In the genomic region with DNA sequence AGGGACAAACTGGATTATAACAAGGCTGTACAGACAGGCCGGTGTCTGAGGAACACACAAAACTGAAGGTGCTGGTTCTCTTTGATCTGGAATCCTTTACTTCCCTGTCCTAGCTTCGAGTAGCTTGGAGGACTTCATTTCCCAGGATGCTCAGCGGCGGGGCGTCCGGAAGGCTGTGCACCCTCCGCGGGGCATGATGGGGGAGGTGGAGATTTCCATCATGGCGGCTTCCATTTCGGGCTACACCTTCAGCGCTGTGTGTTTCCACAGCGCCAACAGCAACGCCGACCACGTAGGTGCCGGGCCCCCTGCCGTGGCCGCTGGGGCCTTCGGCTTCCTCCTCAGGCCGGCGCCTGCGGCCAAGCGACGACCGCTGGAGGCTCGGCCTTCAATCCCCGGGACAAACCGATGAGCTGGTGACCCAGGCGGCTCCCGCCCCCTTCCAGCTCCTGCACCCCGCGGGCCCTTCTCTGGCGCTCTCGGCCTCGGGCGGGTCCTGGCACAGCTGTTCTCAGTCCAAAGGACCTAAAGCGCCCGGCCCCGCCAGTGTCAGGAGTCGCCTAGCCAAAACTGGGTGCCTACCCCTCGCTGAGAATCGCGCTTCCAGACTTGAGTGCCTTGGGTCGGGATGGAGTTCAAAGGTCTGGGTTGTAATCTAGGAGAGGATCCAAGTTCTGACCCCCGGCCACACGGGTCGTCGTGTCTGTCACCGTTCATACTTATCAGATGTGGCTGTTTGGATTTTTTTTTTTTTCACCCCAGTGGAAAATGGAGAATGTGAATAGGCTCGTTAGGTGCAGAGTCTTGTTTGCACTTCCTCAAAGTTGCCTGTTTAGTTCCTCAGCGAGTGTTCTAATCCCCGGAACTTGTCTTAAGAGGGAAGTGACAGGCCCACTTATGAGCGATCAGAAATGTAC, we compare ENCODE assay signal across 8 mouse cellular contexts. TPM values are rescaled to one million over a fixed set of nuclear protein-coding genes. Genes with fewer than 3 reads are reported as not detected.
A peak's percentile ranks its signal among the peaks of the same experiment; 100 is the strongest.
DNase-seq lines count a peak whose midpoint lies in the region; ATAC-seq and TF ChIP-seq lines count a peak whose summit lies in the region.

A gene (plus strand): TSS at position 184 of the 917 bp plus-strand sequence.

- peak within 1 kb of the TSS; percentile 59 for H3K4me3 ChIP-seq in cortical plate, adult 2 months (ENCODE audit: insufficient read depth, low read length)
- H3K4me3 ChIP-seq in megakaryocyte, embryonic 14.5 days (replicated peaks): peak within 1 kb of the TSS; percentile 95

- H3K27me3 ChIP-seq in megakaryocyte, embryonic 14.5 days (replicated peaks): no peaks in the 10 kb centered on the region

- DNase-seq in gastrocnemius, adult 8-10 months (ENCODE audit: low spot score in 2 of 2): peak; percentile 75
- DNase-seq in hindlimb bud, embryonic 11.5 days (ENCODE audit: extremely low spot score, low read depth, low spot score): peak; percentile 69
- peak; percentile 77 to 81 for DNase-seq in left cerebral cortex, adult 8-10 months (ENCODE audit: low spot score in 2 of 2)
- DNase-seq in right cerebral cortex, postnatal 10 days (ENCODE audit: low spot score in 2 of 2): peak; percentile 92 to 94
- DNase-seq in urinary bladder, postnatal 25 days (ENCODE audit: low spot score): peak; percentile 88

- TF ChIP-seq CTCF in cortical plate, adult 2 months (IDR thresholded peaks at IDR 0.05; ENCODE audit: extremely low read depth, insufficient read depth, low read length): no peak

- 0 out of 2 replicates have a peak within 1 kb of the TSS, but pooled peaks have one; percentile 38 for H3K27ac ChIP-seq in cortical plate, adult 2 months (ENCODE audit: insufficient read depth, low read length)

- ATAC-seq in activated CD4-positive, CD25-positive, alpha-beta regulatory T cell, adult 4 months: peak; percentile 95

- H3K36me3 ChIP-seq in megakaryocyte, embryonic 14.5 days (replicated peaks; ENCODE audit: low read length): peaks cover 27% of the 10 kb centered on the region

- no peaks in the 10 kb centered on the region for H3K9me3 ChIP-seq in megakaryocyte, embryonic 14.5 days

- TF ChIP-seq POLR2A in cortical plate, adult 2 months (IDR thresholded peaks at IDR 0.05; ENCODE audit: extremely low read depth, insufficient read depth, low read length): peak; percentile 51; the same call in 1 of the 2 replicates

- no peaks in the 10 kb centered on the region for H3K4me1 ChIP-seq in cortical plate, adult 2 months (ENCODE audit: control insufficient read depth, insufficient read depth, low read length)
- peaks cover 63% of the 10 kb centered on the region for H3K4me1 ChIP-seq in megakaryocyte, embryonic 14.5 days

RNA-seq across cellular contexts. Expression of the gene that starts here (rescaled TPM):
- polyA plus RNA-seq in activated CD4-positive, CD25-positive, alpha-beta regulatory T cell, adult 4 months (2017; shearing (Covaris generic)): 10 to 100 TPM; 29.6 to 36.5 TPM
- polyA plus RNA-seq in cortical plate, adult 2 months (2012; rRNA removed): 24.0 and 25.1 TPM in 2 replicates
- 10 to 100 TPM; 21.9 to 24.0 (median 22.7) TPM for total RNA-seq in gastrocnemius, adult 8-10 months (2022)
- total RNA-seq in left cerebral cortex, adult 8-10 months (2022): 10 to 100 TPM; 28.0 to 31.7 (median 29.1) TPM
- polyA plus RNA-seq in megakaryocyte, embryonic 14.5 days (2012; ENCODE audit: insufficient read depth, low replicate concordance): 1.8 TPM in 1 of 2 replicates, not detected in the other

Comparison
In these comparisons a context has a peak if more than half of its experiments do, and no peak if none do; other contexts are left out.
1. Peak in every context shown above with its lines: DNase-seq, ATAC-seq, H3K4me3 ChIP-seq and H3K27ac ChIP-seq.